Mouse (Mus musculus): ENCODE measurements around the gene Tmem33.
A peak's percentile ranks its signal among the peaks of the same experiment; 100 is the strongest.

Gene Tmem33

DNA sequence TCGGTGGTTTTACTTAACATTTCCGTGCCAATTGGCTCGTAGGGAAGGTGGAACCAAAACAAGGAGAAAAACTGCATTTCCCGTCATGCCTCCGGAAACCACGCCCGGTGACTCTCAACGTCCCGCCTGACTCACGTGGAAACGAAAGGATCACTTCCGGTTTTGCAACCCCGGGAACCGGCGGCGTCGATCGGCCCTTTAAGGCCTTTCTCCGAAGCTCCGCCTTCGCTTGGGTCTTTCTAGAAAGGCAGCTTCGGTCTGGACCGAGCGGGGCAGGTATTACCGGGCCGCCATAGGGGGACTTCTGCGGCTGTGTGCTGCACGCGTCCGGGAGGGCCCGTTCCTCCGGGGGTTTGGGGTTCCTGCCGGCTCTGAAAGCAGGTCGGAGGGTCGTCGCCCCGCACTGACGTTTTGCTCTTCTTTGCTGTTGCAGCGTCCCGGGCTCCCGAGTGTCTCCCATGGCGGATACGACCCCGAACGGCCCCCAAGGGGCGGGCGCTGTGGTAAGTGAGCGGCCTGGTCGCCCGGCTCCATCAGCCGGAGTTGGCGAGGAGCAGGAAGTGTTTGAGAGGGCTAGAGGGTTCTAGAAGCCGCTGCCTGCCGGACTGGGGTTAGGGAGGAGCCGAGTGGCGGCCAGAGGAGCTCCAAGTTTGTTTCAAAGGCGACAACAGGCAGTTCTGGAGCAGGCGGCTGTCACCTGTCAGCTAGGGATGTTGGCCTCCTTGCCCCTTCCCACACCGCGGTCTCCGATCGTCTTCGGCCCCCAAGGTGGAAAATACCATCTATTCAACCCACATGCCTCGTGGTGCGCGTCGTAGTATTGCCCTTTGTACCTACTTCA is at the start of gene Tmem33:
Tmem33 (plus strand) TSS at position 35 of the 841 bp plus-strand sequence.
- peak; percentile 87 to 90 for DNase-seq

DNA sequence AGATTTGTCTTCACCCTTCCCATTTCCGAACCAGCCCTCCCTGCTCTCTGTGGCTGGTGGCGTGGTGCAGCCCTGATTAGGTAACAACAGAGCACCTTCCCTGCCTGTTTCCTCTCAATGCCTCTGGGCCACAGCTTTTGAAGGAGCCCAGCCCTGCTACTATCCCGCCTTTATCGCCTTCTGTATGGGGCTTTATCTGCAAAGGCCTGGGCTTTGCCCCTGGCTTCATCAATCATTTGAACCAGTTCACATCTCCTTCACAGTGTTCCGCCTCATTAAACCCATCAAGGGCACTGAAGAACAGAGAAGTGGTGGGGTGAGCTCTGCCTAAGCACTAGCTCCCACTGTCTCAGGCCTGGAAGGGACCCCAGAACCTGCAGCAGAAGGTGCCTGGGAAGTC is 47.2 kb upstream of the Tmem33 start:
- DNase-seq: no peak

DNA sequence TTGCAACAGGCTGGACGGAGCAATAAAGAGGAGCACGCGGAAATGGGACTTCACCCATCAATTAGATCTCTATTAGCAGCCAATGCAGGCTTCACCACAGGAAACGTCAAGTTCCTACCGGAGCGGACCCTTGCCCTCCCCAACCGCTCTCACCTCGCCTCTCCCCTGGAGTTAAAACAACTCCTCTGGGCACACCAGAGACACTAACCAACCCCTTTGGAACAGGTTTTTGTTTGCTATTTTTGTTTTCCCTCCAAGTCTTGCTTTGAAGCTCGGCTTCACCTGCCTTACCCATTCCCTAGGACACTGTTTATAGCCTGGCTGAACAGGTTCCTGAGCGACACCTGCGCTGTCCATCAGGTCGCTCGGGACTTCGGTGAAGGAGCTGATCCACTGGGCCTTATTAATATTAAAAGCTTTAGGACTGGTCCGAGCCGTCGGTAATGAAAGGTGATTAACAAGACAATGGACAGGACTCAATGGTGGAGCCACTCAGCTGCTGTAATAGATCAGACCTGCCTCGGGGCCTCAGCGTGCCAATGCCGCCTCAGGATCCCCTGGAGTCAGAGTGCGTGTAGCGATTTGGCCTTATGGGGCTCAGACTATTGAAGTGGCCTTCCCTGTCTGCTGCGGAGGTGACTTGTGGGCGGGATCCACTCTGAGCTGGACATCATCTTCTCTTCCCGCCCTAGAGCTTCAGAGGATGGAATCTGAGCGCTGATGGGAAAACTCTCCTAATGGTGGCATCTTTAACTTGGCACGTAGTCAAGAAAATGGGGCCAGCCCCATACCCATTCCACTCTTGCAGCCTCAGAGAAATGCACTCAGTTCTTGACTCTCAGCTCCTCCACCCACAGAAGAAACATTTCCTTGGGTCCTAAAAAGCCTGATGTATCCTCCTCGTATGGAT is 45.0 kb upstream of the Tmem33 start:
- no peak for DNase-seq

DNA sequence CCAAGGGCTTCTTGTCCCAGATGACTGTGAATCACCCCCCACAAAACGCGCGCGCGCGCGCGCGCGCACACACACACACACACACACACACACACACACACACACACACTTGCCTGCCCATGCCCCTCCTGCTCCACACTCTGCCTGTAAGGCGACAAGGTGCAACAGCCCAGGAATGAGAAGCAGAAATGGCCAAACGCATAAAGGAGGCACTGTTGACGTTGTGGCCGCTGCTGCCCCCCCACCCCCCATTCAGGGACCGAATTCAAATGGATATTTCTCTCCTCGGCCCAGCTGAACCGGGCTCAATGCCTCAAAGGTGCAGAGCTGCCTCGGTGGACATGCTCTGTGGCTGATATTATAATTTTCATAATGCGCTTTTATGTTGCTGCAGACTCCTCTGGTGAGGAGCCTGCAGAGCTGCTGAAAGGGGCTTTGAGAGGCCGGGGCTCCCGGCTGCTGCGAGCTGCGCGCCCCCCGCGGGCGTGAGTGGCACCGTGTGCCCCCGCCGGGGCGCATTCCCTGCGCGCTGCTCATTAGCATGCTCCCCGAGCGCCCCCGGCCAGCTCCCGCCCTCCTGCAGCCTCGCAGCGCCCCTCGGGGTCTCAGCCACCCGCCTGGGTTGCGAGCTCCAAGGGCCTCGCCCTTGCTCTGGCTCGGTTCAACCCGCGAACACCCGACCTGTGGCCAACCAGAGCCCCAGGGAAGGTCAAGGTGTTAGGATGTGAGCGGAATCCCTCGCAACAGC is 44.2 kb upstream of the Tmem33 start:
- DNase-seq: no peak

DNA sequence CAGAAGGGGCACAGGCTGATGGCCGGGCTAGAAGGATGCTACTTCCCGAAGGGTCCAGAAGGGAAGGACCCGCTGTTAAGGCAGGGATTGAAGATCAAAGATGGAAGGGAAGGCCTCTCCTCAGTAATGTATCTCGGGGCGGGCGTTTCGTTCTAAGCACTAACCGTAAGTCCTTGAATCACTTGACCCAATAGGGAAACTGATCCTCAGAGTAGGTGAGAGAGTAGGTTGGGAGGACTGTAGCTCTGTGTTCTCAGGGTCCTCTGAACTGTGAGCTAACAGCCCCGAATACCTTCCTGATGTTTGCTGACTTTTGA is 43.6 kb upstream of the Tmem33 start:
- no peak for DNase-seq

DNA sequence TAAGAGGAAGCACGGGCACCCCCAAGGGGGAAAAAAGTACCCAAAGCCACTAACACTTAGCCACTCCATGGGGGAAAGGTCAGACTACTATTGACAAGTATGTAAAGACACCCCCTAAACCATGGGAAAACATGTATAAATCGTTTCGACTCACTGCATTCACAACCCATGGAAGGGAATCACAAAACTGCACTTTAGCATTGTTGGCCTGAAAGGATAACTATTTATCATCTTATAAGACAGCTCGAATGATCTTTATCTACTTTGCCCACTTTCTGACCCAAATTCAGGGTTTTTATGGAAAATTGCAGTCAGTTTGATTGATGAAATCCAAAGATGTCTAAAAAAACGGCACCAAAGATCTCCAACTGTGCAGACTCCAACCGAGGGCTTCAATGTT is 38.5 kb upstream of the Tmem33 start:
- DNase-seq: no peak

DNA sequence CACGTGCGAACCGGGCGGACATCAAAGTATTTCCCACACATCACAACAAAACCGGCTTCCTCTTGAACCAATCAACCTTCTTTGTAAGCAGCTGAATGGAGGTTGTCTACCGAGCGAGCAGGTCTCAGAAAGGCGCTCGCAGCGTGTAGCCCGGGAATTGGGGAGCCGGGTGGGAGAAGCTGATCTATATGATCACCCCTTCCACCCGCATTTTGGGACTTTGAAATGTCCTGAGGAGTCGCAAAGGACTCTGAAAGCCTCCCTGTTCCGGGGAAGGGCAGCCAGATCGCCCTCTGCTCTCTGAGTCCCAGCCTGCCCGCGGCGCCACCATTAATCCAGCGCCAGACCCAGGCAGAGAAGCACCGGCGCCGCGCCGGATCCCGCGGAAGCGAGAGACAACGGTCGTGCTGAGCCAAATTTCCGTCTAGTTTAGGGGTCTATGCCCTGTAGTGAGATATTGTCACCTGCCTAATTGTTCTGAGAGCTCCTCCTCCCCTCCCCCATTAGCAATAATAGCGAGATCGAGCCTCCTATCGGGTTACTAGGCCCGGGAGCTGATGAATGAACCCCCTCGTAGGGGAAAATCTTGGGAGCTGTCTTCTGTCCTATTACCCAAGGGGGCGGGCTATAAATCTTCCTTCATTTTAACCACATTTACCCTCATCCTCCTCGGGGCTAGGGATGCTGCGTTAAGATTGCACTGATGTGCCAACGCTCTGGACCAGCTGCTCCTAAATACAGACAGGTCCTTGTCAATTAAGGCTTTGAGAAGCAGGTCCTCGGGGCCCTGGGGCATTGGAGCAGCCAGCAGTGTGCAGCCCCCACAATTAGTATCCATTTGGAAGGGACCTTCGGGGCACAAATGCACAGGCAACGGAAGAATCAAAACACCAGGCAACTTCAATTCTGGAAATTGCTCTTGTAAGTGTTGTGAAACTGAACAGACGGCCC is 37.6 kb upstream of the Tmem33 start:
- DNase-seq: no peak

DNA sequence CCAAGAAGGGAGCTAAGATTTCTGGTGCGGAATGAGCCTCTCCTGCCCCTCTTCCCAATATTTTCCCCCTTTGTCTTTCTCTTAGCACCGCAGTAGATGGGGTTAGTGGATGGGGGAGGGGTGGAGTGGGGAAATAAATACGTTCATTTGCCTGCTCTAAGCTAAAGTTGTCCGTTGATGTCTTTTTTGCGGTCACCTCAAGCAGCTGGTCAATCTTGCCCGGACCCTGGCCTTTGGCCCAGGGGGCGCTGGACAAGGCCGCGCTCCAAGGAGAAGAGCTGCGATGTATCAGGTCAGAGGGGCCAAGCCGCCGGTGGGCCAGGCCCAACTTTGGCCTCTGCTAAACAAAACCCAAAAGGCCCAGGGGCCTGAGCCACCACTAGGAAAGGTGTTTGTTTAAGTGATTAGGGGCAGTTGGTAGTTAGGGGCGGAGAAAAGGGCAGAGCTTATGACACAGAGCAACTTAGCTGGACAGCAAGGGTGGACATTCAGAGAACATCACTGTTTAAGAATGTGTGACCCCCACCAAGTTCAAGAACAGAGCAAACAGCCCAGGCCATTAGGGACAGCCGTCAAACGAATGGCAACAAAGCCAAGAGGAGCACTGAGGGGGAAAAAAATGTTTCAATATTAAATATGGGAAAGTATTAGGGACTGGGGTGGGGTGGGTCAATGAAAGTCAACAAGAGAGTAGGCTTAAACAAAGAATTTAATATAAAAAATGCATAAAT is 36.8 kb upstream of the Tmem33 start:
- no peak for DNase-seq

DNA sequence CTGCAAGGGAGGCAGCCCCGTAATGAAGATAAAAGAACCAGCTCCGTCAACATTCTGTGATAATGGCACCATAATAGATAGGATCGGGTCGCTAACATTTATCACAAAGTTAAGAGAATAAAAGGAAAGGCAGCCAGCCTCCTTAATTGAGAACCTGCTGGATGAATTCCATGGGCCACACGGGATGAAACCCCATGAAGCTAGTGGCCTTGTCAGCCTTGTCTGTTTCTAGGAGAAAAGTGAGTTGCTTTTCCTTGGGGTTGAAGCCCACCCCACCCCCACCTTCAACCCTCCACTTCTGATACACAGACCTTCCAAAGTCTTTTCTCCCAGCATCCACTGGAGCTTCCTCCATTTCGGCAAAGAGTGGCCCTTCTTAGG is 36.3 kb upstream of the Tmem33 start:
- no peak for DNase-seq

DNA sequence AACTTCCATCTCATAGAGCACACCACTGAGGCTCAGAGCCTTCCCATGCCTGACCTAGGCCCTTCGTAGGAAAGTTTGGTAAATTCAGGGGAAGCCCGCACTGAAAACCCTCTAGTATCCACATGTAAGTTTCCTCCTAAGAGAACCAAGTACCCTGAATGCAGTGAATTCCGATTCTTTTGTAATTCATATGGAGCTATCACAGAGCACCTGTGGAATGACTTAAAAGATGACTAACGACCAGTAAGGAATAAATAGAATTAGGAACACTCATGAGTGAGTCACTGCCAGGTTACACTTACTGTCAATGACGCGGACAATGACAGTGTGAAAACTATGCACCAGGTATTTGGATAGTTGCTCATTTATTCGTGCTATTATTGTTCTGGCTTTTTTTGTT is 34.6 kb upstream of the Tmem33 start:
- no peak for DNase-seq

DNA sequence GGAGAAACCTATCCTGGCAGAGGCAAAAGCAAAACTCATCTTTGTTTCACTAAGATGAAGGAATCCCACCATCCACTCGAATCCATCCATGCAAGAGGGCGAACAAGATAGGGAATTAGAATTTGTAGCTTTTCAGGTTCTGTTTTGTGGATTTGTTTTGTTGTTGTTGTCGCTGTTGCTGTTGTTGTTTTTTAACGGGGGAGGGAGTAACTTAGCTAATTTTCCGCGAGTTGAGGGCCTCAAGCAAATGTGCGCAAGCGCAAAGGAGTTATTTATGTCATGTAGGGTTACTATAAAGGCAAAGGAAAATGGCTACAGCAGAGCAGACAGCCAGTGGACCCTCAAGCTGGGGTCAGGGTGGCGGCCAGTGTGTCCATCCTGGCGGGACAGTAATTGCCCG is 33.1 kb upstream of the Tmem33 start:
- no peak for DNase-seq

DNA sequence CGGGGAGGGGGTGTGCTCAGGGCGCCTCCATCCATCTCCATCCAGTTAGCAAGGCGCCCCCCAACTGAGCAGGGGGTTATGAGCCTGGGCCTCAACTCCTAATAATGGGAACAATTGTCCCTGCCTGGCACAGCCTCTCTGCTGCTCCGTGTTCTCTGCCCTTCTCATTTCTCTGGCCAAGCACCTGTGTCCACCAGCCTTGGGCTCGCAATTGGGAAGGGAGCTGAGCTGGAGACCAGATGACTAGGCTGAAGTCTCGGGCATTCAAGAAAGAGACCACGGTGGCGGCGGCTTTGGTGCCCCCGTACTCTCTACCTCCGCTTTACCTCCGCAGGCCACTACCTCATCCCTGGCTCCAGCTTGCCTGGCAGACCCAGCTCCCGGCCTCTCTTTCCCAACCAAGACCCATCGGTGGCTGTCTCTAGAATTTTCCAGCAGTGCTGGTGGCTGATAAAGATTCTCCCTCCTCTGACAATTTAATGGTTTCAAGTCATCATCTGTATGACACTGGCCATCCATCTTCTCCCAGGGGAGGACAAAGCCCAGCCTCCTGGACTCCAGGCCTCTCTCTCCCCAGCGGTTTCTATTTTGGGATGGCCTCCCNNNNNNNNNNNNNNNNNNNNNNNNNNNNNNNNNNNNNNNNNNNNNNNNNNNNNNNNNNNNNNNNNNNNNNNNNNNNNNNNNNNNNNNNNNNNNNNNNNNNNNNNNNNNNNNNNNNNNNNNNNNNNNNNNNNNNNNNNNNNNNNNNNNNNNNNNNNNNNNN is 32.5 kb upstream of the Tmem33 start:
- DNase-seq: no peak

DNA sequence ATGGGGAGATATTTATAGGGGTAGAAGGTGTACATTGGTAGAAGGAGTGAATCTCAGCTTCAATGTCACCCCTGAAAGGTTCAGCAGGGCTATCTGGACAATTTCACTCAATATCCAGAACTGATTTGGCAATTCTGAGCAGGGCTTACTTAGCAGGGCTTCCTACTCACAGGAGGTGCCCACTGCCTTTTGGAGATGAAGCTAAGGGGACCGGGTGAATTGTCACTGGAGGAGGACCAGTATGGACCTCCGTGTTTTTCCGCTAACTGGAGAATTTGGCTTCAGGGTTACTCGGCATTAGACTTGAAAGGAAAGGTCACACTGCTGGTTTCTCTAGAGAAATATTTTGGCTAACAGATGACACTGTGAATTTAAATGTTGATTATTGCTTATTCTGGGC is 25.7 kb upstream of the Tmem33 start:
- no peak for DNase-seq

DNA sequence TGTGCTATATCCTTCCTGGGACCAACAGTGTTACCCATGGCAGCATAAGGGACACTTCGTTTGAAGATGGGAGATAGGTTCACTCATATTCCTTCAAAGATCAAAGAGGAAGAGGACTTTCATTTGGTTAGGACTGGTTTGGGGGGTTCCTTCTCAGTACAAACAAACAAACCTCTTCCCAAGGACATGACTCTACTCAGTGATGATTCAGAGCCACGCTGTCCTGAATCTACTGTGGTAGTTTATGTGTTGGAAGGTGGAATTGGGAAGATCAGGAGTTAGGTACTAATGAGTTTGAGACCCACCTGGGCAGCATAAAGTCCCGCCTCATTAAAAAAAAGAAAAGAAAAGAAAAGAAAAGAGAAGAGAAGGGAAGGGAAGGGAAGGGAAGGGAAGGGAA is 24.9 kb upstream of the Tmem33 start:
- no peak for DNase-seq

DNA sequence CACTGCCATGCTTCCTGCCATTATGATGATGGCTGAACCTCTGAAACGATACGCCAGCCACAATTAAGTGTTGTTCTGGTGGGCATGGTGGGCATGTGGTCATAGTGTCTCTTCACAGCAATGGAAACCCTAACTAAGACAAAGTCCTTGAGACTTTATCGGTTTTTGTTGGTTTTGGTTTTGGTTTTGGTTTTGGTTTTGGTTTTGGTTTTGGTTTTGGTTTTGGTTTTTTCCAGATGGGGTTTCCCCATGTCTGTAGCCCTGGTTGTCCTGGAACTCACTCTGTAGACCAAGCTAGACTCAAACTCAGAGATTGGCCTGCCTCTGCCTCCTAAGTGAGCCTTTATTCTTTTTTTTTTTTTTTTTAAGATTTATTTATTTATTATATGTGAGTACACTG is 23.8 kb upstream of the Tmem33 start:
- no peak for DNase-seq

DNA sequence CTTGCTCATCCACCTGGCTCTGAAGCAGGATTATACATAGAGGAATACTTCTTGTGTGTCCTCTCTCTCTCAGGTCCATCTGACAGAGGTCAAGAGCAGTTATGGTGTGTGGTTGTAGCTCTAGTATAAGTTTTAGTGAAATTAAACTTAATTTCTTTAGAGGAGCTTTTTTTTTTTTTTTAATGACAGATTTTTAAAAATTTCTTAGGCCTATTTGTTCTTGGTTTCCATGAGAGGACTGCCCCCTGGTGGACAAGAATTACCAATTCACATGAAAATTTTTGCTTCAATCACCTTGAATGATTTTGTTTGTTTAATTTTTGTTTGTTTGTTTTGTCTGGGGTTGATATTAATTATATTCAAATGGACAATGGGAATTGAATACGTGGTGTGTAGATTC is 22.1 kb upstream of the Tmem33 start:
- DNase-seq: no peak

DNA sequence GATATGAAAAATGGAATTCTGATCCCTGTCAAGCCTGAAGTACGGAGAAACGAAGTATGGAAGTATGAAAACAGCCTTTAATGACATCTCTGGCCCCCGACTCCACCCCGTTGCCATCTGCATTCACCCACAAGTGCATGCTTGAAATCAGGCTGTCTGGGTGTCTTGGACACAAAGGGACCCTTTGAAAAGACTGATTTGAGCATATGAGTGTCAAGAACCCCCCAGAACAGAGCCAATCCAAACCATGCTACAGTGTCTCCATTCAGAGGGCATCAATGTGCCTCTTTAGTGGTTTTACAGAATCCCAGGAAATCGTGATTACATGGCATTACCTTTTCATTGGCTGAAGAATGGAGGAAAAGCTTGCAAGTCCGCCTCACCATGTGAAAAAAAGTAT is 18.7 kb upstream of the Tmem33 start:
- no peak for DNase-seq

DNA sequence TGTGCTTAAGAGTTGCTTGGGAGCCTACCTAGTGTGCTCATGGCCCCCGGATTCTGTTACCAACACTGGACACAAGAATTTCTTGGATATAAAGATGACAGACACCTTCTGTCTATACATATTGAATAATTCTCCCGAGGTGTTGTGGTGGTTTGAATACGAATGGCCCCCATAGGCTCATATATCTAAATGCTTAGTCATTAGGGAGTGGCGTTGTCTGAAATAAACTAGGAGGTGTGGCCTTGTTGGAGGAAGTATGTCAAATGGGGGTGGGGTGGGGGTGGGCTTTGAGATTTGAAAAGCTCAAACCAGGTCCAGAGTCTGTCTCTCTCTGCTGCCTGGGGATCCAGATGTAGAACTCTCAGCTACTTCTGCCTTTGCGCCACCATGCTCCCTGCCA is 17.1 kb upstream of the Tmem33 start:
- no peak for DNase-seq

DNA sequence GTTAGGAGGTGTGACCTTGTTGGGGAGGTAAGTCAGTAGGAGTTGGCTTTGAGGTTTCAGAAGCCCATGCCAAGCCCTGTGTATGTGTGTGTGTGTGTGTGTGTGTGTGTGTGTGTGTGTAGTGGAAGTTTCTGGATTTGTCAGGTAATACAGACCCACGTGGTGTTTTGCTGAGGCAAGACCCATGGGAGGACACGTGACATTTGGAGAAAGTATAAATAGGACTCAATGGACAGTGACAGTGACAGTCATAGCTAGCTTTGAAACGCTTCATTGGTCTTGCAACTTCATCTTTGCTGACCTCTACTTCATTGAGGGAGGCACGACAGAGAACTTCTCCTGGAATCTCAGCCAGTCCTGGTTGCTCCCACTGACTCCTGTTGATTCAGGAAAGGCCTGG is 8.1 kb upstream of the Tmem33 start:
- DNase-seq: no peak

DNA sequence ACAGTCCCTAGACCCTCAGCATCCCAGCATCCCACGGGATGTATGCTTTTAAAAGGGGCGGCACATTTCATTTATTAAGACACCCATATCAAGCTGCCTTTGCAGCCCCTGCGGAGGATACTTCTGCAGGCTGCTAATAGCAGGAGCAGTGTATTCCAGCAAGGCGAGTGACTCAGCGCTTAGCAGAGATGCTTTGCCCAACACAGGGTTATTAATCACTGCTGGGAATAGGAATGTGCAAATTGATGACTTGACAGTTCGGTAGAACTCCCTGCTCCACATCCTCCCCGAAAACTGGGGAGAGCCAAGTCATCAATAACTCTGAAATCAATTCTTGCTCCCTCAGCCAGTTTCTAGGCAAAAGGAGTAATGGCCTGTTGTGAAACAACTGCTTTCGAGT is 4.7 kb upstream of the Tmem33 start:
- DNase-seq: no peak

DNA sequence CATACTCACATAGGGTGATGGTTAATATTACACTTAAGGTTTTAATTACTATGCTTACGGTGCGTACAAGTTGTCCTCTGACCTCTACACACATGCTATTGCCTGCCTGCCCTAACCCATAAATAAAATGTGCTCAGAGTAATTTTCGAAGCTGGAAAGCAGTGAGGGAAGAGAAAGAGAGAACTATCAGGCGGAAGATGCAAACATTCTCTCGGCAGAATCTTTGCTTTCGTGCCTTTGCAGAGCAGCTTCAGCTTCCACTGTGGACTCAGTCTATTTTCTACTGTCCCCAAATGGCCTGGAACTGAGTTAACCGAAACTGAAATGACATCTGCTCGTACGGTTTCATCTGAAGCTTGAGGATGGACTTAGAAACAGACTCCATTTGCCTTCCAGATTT is 1.9 kb upstream of the Tmem33 start:
- no peak for DNase-seq
